11 mouse cellular contexts compared by ENCODE assay signal in the genomic region with DNA sequence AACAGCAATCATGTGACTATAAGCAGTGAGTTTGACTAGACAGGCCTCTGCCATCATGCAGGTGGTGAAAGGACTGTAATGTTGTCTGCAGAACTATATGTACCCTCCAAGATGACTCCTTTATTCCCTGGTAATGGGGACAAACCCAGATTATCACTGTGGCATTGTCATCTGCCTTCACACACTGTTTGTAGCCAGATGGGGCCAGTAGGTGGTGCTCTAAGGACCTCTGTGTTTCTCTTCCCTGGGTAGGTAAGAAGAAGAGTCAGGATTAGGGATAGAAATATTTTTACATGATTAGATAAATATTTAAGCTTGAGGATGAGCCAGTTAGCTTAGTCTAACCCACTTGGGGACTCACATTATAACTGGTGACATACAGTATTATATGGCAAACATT. TPM values are rescaled to one million over a fixed set of nuclear protein-coding genes. Genes with fewer than 3 reads are reported as not detected.
A peak's percentile ranks its signal among the peaks of the same experiment; 100 is the strongest.
DNase-seq lines count a peak whose midpoint lies in the region; ATAC-seq and TF ChIP-seq lines count a peak whose summit lies in the region.
"Had no signal": no experiment of that assay in that cellular context is flagged by ENCODE, and none has a peak within 500 bp of the region (broad histone marks: within the 10 kb centered on the region; RNA-seq: fewer than 3 reads in every experiment).

No protein-coding gene starts in this region.

- peak; percentile 74 for ATAC-seq in hindbrain, postnatal 0 days
- ATAC-seq in limb, embryonic 11.5 days (ENCODE audit: insufficient number of reproducible peaks, low FRiP score, low TSS enrichment, low read depth) = no peak
- ATAC-seq in neural tube, embryonic 13.5 days (ENCODE audit: low read depth) = 0 out of 2 replicates have a peak, but pooled peaks have one; percentile 59
- no peak for ATAC-seq in inflammation-experienced regulatory T-cells, adult 6 months

- TF ChIP-seq CTCF in hindbrain, postnatal 0 days (IDR thresholded peaks at IDR 0.05; ENCODE audit: low read depth) = peak; percentile 83

- DNase-seq in testis, postnatal 10 days (ENCODE audit: low spot score) = peak; percentile 80
- DNase-seq in testis, postnatal 14 days (ENCODE audit: low spot score) = no peak
- peak; percentile 67 for DNase-seq in adrenal gland, adult 2 months
- peak; percentile 36 for DNase-seq in embryo, embryonic 9.5 days (ENCODE audit: extremely low spot score)
- DNase-seq in hindbrain, postnatal 0 days (ENCODE audit: low spot score) = peak; percentile 80
- DNase-seq in limb, embryonic 11.5 days (ENCODE audit: low spot score) = peak; percentile 56

- H3K4me3 ChIP-seq in hindbrain, postnatal 0 days (ENCODE audit: low read length) = no peak overlapping the region
- no peak overlapping the region for H3K4me3 ChIP-seq in limb, embryonic 11.5 days (ENCODE audit: low read depth, low read length)
- H3K4me3 ChIP-seq in neural tube, embryonic 13.5 days = no peak overlapping the region
- H3K4me3 ChIP-seq: embryonic facial prominence, embryonic 15.5 days; limb, embryonic 15.5 days; stomach, embryonic 15.5 days had no signal

- no peaks in the 10 kb centered on the region for H3K9me3 ChIP-seq in hindbrain, postnatal 0 days (ENCODE audit: low read length)
- no peaks in the 10 kb centered on the region for H3K9me3 ChIP-seq in limb, embryonic 11.5 days (ENCODE audit: control insufficient read depth, low read length)
- no peaks in the 10 kb centered on the region for H3K9me3 ChIP-seq in neural tube, embryonic 13.5 days
- H3K9me3 ChIP-seq: embryonic facial prominence, embryonic 15.5 days; limb, embryonic 15.5 days; stomach, embryonic 15.5 days had no signal

- H3K4me2 ChIP-seq in hindbrain, postnatal 0 days (ENCODE audit: low read depth, low read length) = no peak overlapping the region
- no peak overlapping the region for H3K4me2 ChIP-seq in limb, embryonic 11.5 days (ENCODE audit: low read depth, severe bottlenecking)
- no peak overlapping the region for H3K4me2 ChIP-seq in neural tube, embryonic 13.5 days
- H3K4me2 ChIP-seq: embryonic facial prominence, embryonic 15.5 days; limb, embryonic 15.5 days; stomach, embryonic 15.5 days had no signal

- no peaks in the 10 kb centered on the region for H3K27me3 ChIP-seq in hindbrain, postnatal 0 days (ENCODE audit: insufficient read depth, low read length)
- H3K27me3 ChIP-seq in limb, embryonic 11.5 days (ENCODE audit: control insufficient read depth, insufficient read depth, low read length) = no peaks in the 10 kb centered on the region
- no peaks in the 10 kb centered on the region for H3K27me3 ChIP-seq in neural tube, embryonic 13.5 days
- H3K27me3 ChIP-seq: embryonic facial prominence, embryonic 15.5 days; limb, embryonic 15.5 days; stomach, embryonic 15.5 days had no signal

- peaks cover 52% of the 10 kb centered on the region for H3K36me3 ChIP-seq in hindbrain, postnatal 0 days (ENCODE audit: insufficient read depth, low read length)
- peaks cover 31% of the 10 kb centered on the region for H3K36me3 ChIP-seq in limb, embryonic 11.5 days (ENCODE audit: control insufficient read depth, insufficient read depth, low read length)
- H3K36me3 ChIP-seq in neural tube, embryonic 13.5 days = peaks cover 81% of the 10 kb centered on the region

- H3K27ac ChIP-seq in hindbrain, postnatal 0 days = no peak overlapping the region
- H3K27ac ChIP-seq in limb, embryonic 11.5 days (replicated peaks; ENCODE audit: low read depth, low read length) = no peak overlapping the region
- no peak overlapping the region for H3K27ac ChIP-seq in neural tube, embryonic 13.5 days (replicated peaks)
- H3K27ac ChIP-seq: embryonic facial prominence, embryonic 15.5 days; limb, embryonic 15.5 days; stomach, embryonic 15.5 days had no signal

- H3K4me1 ChIP-seq in hindbrain, postnatal 0 days (ENCODE audit: insufficient read depth, low read length) = no peaks in the 10 kb centered on the region
- H3K4me1 ChIP-seq in limb, embryonic 11.5 days (ENCODE audit: control insufficient read depth, insufficient read depth, low read length) = no peaks in the 10 kb centered on the region
- no peaks in the 10 kb centered on the region for H3K4me1 ChIP-seq in neural tube, embryonic 13.5 days (replicated peaks)
- H3K4me1 ChIP-seq: embryonic facial prominence, embryonic 15.5 days; limb, embryonic 15.5 days; stomach, embryonic 15.5 days had no signal

- no peak overlapping the region for H3K9ac ChIP-seq in hindbrain, postnatal 0 days (replicated peaks; ENCODE audit: low read length)
- no peak overlapping the region for H3K9ac ChIP-seq in limb, embryonic 11.5 days (ENCODE audit: low read length)
- no peak overlapping the region for H3K9ac ChIP-seq in neural tube, embryonic 13.5 days
- H3K9ac ChIP-seq: embryonic facial prominence, embryonic 15.5 days; limb, embryonic 15.5 days; stomach, embryonic 15.5 days had no signal

RNA-seq across cellular contexts. Expression of a gene that starts 19.1 kb away (rescaled TPM):
- 10 to 100 TPM; 58.7 to 82.0 TPM for total RNA-seq in adrenal gland, adult 2 months (2021)
- 33.3 and 36.0 TPM in 2 replicates for polyA plus RNA-seq in adrenal gland, adult 2 months (2012; rRNA removed)
- total RNA-seq in hindbrain, postnatal 0 days (2014; rRNA removed) = 22.3 and 45.4 TPM in 2 replicates
- 13.1 and 15.0 TPM in 2 replicates for polyA plus RNA-seq in hindbrain, postnatal 0 days (2015; fragmentation: Nextera tagmentation; extraction: Ambion mirVana)
- 31.0 and 36.1 TPM in 2 replicates for polyA plus RNA-seq in limb, embryonic 11.5 days (2014; fragmentation: Nextera tagmentation; extraction: Ambion mirVana)
- polyA plus RNA-seq in neural tube, embryonic 13.5 days (2015; fragmentation: Nextera tagmentation; extraction: Ambion mirVana) = 18.5 and 19.4 TPM in 2 replicates
- 10 to 100 TPM; 13.8 to 27.4 (median 21.5) TPM for polyA plus RNA-seq in inflammation-experienced regulatory T-cells, adult 6 months (2017; shearing (Covaris generic))

RNA-seq across cellular contexts. Expression of a gene that starts 19.4 kb away (rescaled TPM):
- 10 to 100 TPM; 97.0 to 98.1 TPM for total RNA-seq in adrenal gland, adult 2 months (2021)
- 2.9 and 3.1 TPM in 2 replicates for polyA plus RNA-seq in adrenal gland, adult 2 months (2012; rRNA removed)
- 34.3 and 38.1 TPM in 2 replicates for total RNA-seq in hindbrain, postnatal 0 days (2014; rRNA removed)
- 58.0 and 61.5 TPM in 2 replicates for polyA plus RNA-seq in hindbrain, postnatal 0 days (2015; fragmentation: Nextera tagmentation; extraction: Ambion mirVana)
- 138 TPM in 2 replicates for polyA plus RNA-seq in limb, embryonic 11.5 days (2014; fragmentation: Nextera tagmentation; extraction: Ambion mirVana)
- 81.9 and 84.4 TPM in 2 replicates for polyA plus RNA-seq in neural tube, embryonic 13.5 days (2015; fragmentation: Nextera tagmentation; extraction: Ambion mirVana)
- polyA plus RNA-seq in inflammation-experienced regulatory T-cells, adult 6 months (2017; shearing (Covaris generic)) = 10 to 100 TPM; 61.1 to 98.6 (median 94.1) TPM

Comparison
In these comparisons a context has a peak if more than half of its experiments do, and no peak if none do; other contexts are left out.
1. ATAC-seq: peak in hindbrain, postnatal 0 days (single experiment) and neural tube, embryonic 13.5 days (single experiment); none in limb, embryonic 11.5 days (single experiment) and inflammation-experienced regulatory T-cells, adult 6 months (single experiment).
2. RNA of a gene that starts 19.4 kb away (polyA plus RNA-seq): 138 TPM in limb, embryonic 11.5 days, 61.1 to 98.6 TPM in inflammation-experienced regulatory T-cells, adult 6 months, 81.9 to 84.4 TPM in neural tube, embryonic 13.5 days and 58.0 to 61.5 TPM in hindbrain, postnatal 0 days; 2.9 to 3.1 TPM in adrenal gland, adult 2 months; every median in the first group is over 10 times any median in the second.